Mouse (Mus musculus) layer of hippocampus, adult 9-11 months (tissue): ENCODE results near the gene Camk2d.

Source experiments
- DNase-seq: peaks from one replicate; pipeline ENCODE4 v3.0.0; 2022

The Camk2d gene

GRCm38 (mm10) chr3:126613510-126614128 lies 17.5 kb downstream of the Camk2d start:
- DNase-seq = no peak

GRCm38 (mm10) chr3:126615306-126615705 lies 19.2 kb downstream of the Camk2d start:
- no peak for DNase-seq

- DNase-seq = no peak
Measured at GRCm38 (mm10) chr3:126620152-126620551, 24.1 kb downstream of the Camk2d start.

GRCm38 (mm10) chr3:126622509-126622908 lies 26.4 kb downstream of the Camk2d start:
- DNase-seq = no peak

GRCm38 (mm10) chr3:126624994-126625763 lies 29.1 kb downstream of the Camk2d start:
- peak; percentile 29 for DNase-seq

GRCm38 (mm10) chr3:126625764-126626040 lies 29.6 kb downstream of the Camk2d start:
- no peak for DNase-seq

GRCm38 (mm10) chr3:126627968-126628367 lies 31.9 kb downstream of the Camk2d start:
- DNase-seq = no peak

GRCm38 (mm10) chr3:126628380-126628779 lies 32.3 kb downstream of the Camk2d start:
- no peak for DNase-seq

- DNase-seq = no peak
Measured at GRCm38 (mm10) chr3:126629040-126629439, 32.9 kb downstream of the Camk2d start.

GRCm38 (mm10) chr3:126630111-126630869 lies 34.2 kb downstream of the Camk2d start:
- DNase-seq = no peak

GRCm38 (mm10) chr3:126631583-126631982 lies 35.5 kb downstream of the Camk2d start:
- DNase-seq = no peak

- no peak for DNase-seq
Measured at GRCm38 (mm10) chr3:126632580-126632979, 36.5 kb downstream of the Camk2d start.

GRCm38 (mm10) chr3:126634171-126634570 lies 38.1 kb downstream of the Camk2d start:
- no peak for DNase-seq

- no peak for DNase-seq
Measured at GRCm38 (mm10) chr3:126638259-126638658, 42.2 kb downstream of the Camk2d start.

- no peak for DNase-seq
Measured at GRCm38 (mm10) chr3:126639098-126639513, 43.0 kb downstream of the Camk2d start.

- DNase-seq = no peak
Measured at GRCm38 (mm10) chr3:126640443-126641251, 44.5 kb downstream of the Camk2d start.

GRCm38 (mm10) chr3:126641451-126641850 lies 45.3 kb downstream of the Camk2d start:
- DNase-seq = no peak

- no peak for DNase-seq
Measured at GRCm38 (mm10) chr3:126643071-126644010, 47.2 kb downstream of the Camk2d start.

- DNase-seq = no peak
Measured at GRCm38 (mm10) chr3:126650332-126650731, 54.2 kb downstream of the Camk2d start.

- DNase-seq = no peak
Measured at GRCm38 (mm10) chr3:126650747-126651146, 54.6 kb downstream of the Camk2d start.

- DNase-seq = no peak
Measured at GRCm38 (mm10) chr3:126652361-126652760, 56.3 kb downstream of the Camk2d start.

GRCm38 (mm10) chr3:126653118-126653517 lies 57.0 kb downstream of the Camk2d start:
- DNase-seq = no peak
